In the genomic region with DNA sequence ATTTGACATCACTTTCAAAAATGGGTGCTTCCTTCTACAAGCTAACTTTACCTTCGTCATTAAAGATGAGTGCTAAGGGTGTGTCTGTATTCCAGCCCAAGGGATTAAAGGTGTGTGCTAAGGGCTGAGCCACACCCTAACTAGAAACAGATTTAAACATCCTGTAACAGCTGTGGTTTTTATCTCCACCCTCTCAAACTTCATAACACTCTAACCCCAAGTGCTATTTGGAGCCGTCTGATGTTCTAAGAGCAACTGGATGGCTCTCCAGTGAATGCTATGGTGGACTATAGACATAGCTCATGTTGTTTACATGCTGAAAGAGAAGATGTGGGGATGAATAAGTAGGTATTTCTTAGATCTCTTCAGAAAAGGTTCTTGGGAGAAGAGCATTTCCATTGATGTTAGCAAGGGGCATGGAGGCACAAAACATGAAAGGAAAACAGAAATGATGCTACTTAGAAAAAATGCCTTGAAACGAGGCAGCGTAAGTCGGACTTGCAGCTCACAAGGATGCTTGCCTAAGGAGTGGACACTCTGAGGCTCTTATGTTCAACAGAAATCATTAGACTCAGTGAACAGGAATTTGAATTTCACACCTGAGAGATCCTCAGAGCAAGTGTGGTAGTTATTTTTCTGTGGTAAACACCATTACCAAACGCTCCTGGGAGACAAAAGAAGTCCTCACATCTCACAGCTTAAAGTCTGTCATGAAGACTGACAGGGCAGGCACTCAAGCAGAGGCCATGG, we compare ENCODE assay signal across 20 mouse cellular contexts.
"Had no signal": no experiment of that assay in that cellular context is flagged by ENCODE, and none has a peak within 500 bp of the region (broad histone marks: within the 10 kb centered on the region; RNA-seq: fewer than 3 reads in every experiment).

No protein-coding gene starts in this region.

- ATAC-seq: liver, postnatal 0 days had no signal

- H3K27ac ChIP-seq: kidney, embryonic 15.5 days; limb, embryonic 12.5 days; liver, embryonic 14.5 days; lung, embryonic 15.5 days; neural tube, embryonic 12.5 days; neural tube, embryonic 15.5 days; stomach, embryonic 15.5 days had no signal

- H3K36me3 ChIP-seq: kidney, embryonic 15.5 days; limb, embryonic 12.5 days; limb, embryonic 15.5 days; lung, embryonic 15.5 days; neural tube, embryonic 12.5 days; neural tube, embryonic 15.5 days; stomach, embryonic 15.5 days had no signal

- H3K27me3 ChIP-seq: kidney, embryonic 15.5 days; limb, embryonic 12.5 days; limb, embryonic 15.5 days; lung, embryonic 15.5 days; neural tube, embryonic 12.5 days; neural tube, embryonic 15.5 days; stomach, embryonic 15.5 days had no signal

- H3K4me1 ChIP-seq: lung, embryonic 15.5 days; neural tube, embryonic 12.5 days had no signal

- H3K4me3 ChIP-seq: kidney, embryonic 15.5 days; limb, embryonic 12.5 days; limb, embryonic 15.5 days; lung, embryonic 15.5 days; neural tube, embryonic 12.5 days; neural tube, embryonic 15.5 days; stomach, embryonic 15.5 days had no signal

- DNase-seq: kidney, adult 11 months; kidney, adult 8-10 months; kidney, postnatal 10 days; kidney, postnatal 36 days; left cerebral cortex, postnatal 4 days; liver, postnatal 0 days; lung, postnatal 14 days; lung, postnatal 4 days; midbrain, embryonic 14.5 days; retina, postnatal 1 day; right cerebral cortex, postnatal 25 days; thymus, postnatal 25 days had no signal
